15 mouse cellular contexts compared by ENCODE assay signal in genomic region chr19:44897521-44897920, GRCm38 (mm10). TPM values are rescaled to one million over a fixed set of nuclear protein-coding genes. Genes with fewer than 3 reads are reported as not detected.
DNase-seq lines count a peak whose midpoint lies in the region.
"Had no signal": no experiment of that assay in that cellular context is flagged by ENCODE, and none has a peak within 500 bp of the region (broad histone marks: within the 10 kb centered on the region; RNA-seq: fewer than 3 reads in every experiment).

No protein-coding gene starts in this region.

- peak; percentile 43 for DNase-seq in adrenal gland, postnatal 10 days
- DNase-seq in adrenal gland, adult 8-10 months, result no peak
- DNase-seq in heart, adult 11 months, result peak; percentile 62
- DNase-seq in heart, postnatal 4 days, result no peak
- peak; percentile 79 for DNase-seq in ovary, postnatal 36 days (ENCODE audit: low spot score)
- no peak for DNase-seq in ovary, postnatal 10 days (ENCODE audit: low spot score)
- DNase-seq in embryo, embryonic 9.5 days (ENCODE audit: extremely low spot score), result no peak
- DNase-seq: cerebellum, adult 11-12 months; cerebellum, adult 8-10 months; cerebellum, postnatal 10 days; cerebellum, postnatal 36 days; embryo, embryonic 11 days; gastrocnemius, postnatal 10 days; gastrocnemius, postnatal 36 days; heart, postnatal 14 days had no signal

RNA-seq across cellular contexts. Expression of gene Slf2, which starts 33.4 kb away (rescaled TPM):
- 10 to 100 TPM; 22.6 to 31.5 TPM for total RNA-seq in adrenal gland, postnatal 10 days (2021)
- 10 to 100 TPM; 22.6 to 40.9 (median 30.5) TPM for total RNA-seq in adrenal gland, adult 8-10 months (2022)
- total RNA-seq in heart, postnatal 4 days (2021), result 10 to 100 TPM; 37.2 to 40.9 TPM

Comparison
In these comparisons a context has a peak if more than half of its experiments do, and no peak if none do; other contexts are left out.
1. DNase-seq: peak in adrenal gland, postnatal 10 days (single experiment), heart, adult 11 months (single experiment) and ovary, postnatal 36 days (single experiment); none in adrenal gland, adult 8-10 months (single experiment), heart, postnatal 4 days (single experiment), ovary, postnatal 10 days (single experiment) and embryo, embryonic 9.5 days (single experiment).